Mouse (Mus musculus): ENCODE measurements around the gene 1700067K01Rik.

Gene 1700067K01Rik

DNA sequence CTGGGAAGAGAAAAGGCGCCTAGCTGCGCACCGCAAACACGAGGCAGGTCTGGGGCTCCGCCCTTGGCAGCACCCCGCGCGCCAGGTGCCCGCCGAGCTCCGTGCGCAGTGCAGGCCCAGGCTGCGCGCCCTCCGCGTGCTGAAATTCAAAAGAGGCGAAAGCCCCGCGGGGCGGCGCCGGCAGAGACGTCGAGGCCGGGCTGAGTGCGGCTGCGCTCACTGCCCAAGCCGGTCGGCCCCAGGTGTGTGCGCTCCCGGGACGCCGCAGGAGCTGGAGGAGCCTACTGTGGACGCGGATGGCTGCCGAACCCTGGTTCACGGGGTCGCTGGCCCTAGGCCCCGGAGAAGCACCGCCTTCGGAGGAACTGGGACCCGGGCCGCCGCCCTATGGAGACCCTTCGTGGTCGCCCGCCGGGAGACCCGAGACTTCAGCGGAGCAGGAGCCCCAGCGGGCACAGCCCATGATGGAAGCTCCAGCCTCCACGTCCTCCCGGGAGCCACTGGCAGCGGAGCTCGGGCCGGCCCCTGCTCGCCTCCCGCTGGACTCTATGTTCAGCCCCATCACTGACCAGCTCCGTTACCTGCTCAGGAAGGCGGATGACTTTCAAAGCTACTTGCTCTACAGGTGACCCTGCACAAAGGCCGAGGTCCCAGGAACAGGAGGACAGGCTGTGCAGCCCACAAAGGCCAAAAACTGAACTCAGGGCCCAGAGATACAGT lies at the start of gene 1700067K01Rik:
1700067K01Rik (plus strand) TSS at position 222 of the 720 bp plus-strand sequence.
- DNase-seq (ENCODE audit: low spot score), result no peak

GRCm38 (mm10) chr8:83954749-83955105 lies 46.6 kb upstream of the 1700067K01Rik start:
- DNase-seq (ENCODE audit: low spot score), result no peak

DNA sequence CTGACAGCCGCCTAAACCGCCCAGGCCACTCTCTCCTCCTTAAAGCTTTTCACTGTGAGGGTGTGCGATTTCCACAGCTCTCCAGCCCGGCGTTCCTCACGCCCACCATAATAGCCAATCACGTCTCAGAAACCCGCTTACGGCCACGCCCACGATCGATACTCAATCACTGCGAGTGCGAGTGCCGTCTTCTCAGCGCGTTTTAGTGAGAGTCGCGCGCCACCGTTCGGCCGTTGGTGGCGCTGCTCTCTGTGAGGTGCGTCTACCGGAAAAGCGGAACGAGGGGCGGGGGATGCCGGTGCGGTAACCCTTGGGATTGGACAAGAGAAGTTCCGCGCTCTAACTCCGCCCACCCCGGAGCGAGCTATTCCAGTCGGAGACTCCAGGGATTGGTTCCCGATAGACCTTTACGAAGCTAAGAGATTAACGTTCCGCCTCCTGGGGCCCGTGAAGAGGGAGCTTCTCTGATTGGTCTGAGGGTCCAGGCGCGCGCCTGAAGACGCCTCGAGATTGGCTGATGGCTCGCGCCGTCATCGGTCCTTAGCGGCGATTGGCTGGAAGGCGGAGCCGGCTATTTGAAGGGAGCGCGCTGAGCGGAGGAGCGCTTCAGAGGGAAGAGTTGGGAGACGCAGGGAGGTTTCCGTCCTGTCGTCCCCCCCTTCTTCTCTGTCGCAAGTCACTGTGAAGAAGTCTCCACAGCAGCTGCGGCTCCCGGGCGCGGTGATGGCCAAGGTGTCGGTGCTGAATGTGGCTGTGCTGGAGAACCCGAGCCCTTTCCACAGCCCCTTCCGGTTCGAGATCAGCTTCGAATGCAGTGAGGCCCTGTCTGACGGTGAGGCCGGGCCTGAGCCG lies 46.0 kb upstream of the 1700067K01Rik start, which contains the start of the genes Gm10644 and Asf1b:
Gm10644 (minus strand) TSS at position 100 of the 852 bp plus-strand sequence.
Asf1b (plus strand) TSS at position 402 of the 852 bp plus-strand sequence.
- DNase-seq (ENCODE audit: low spot score), result peak; percentile 99

DNA sequence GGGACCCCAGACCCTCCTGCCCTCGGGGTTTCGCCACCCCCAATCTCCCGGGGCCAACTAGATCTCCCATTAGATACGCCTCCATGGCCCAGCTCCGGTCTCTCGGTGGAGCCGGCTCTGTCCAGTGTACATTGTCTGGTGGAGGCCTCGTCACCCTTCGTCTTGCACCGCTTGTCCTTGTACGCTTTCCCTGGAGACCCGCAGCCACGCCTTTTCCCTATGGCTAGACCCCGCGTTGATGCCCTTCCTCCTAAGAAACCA lies 45.4 kb upstream of the 1700067K01Rik start:
- no peak for DNase-seq (ENCODE audit: low spot score)

- DNase-seq (ENCODE audit: low spot score), result no peak
Observed at GRCm38 (mm10) chr8:83956789-83957188, 44.5 kb upstream of the 1700067K01Rik start.

- DNase-seq (ENCODE audit: low spot score), result peak; percentile 84
Observed at GRCm38 (mm10) chr8:83964015-83964765, 37.1 kb upstream of the 1700067K01Rik start.

GRCm38 (mm10) chr8:83967701-83968100 lies 33.6 kb upstream of the 1700067K01Rik start:
- DNase-seq (ENCODE audit: low spot score), result no peak

DNA sequence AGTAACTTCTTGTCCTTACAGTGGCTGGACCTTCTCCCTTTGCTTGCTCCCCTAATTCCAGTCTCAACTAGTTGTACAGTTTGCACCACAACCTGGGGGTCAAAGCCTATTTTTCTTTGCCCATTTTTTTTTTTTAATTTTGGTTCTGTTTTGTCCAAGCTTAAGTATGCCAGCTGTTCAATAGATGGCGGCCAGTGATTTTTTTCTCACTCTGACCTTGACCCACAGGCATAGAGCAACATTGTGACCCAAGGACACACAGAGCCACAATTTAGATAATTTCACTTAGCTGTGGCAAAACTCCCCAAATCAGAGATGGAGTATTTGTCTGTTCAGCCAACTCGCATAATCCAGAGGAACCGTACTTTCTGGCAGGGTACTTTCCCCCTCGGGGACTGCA lies 30.2 kb upstream of the 1700067K01Rik start:
- no peak for DNase-seq (ENCODE audit: low spot score)

GRCm38 (mm10) chr8:83971661-83972060 lies 29.6 kb upstream of the 1700067K01Rik start:
- no peak for DNase-seq (ENCODE audit: low spot score)

- peak; percentile 99 for DNase-seq (ENCODE audit: low spot score)
Observed at GRCm38 (mm10) chr8:83972150-83973120, 28.9 kb upstream of the 1700067K01Rik start, which contains the start of gene Prkaca. Gene Prkaca, plus strand, starts transcription at chr8:83972993.

- no peak for DNase-seq (ENCODE audit: low spot score)
Observed at GRCm38 (mm10) chr8:83973161-83974031, 27.9 kb upstream of the 1700067K01Rik start.

- DNase-seq (ENCODE audit: low spot score), result peak; percentile 59
Observed at GRCm38 (mm10) chr8:83974521-83974920, 26.8 kb upstream of the 1700067K01Rik start.

GRCm38 (mm10) chr8:83976101-83976630 lies 25.1 kb upstream of the 1700067K01Rik start:
- no peak for DNase-seq (ENCODE audit: low spot score)

GRCm38 (mm10) chr8:83976779-83977350 lies 24.4 kb upstream of the 1700067K01Rik start:
- DNase-seq (ENCODE audit: low spot score), result no peak

DNA sequence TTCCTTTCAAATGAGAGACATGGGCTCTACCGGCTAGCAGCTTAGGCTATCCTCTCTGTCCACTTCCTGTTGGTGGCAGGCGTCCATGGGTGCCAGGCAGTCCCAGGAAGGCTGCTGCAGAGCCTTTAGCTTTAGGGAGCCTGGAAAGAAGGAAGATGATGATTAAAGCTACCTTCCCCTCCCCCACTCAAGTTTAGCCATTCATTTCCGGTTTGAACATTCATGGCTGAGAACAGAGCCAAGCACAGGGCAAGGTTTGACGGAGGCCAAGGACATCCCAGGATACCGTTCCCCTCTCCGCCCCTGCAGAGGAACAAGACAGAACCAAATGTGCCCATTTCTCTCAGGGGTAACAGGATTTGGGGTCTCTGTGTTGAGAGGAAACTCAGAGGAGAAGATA lies 23.7 kb upstream of the 1700067K01Rik start:
- DNase-seq (ENCODE audit: low spot score), result peak; percentile 50

- DNase-seq (ENCODE audit: low spot score), result no peak
Observed at GRCm38 (mm10) chr8:83978200-83978599, 23.1 kb upstream of the 1700067K01Rik start.

DNA sequence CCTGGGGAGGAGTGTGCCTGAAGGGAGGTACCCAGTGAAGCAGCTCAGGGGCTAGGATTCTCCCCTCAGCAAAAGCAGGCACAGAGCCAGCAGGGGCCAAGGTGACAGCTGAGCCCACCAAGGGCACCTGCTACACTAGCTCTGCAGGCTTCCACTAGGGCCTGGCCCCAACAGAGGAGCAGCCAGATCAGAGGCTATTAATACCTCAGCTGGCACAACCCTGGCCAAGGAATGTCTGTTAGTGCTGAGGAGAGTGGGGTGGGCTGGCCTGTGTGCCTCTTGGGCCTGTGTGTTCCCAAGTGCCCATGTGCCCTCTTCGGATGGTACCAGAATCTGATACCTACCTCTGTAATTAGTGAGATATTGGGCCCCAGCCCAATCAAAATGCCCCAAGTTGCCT lies 21.1 kb upstream of the 1700067K01Rik start:
- DNase-seq (ENCODE audit: low spot score), result no peak

GRCm38 (mm10) chr8:83980845-83981244 lies 20.5 kb upstream of the 1700067K01Rik start:
- no peak for DNase-seq (ENCODE audit: low spot score)

DNA sequence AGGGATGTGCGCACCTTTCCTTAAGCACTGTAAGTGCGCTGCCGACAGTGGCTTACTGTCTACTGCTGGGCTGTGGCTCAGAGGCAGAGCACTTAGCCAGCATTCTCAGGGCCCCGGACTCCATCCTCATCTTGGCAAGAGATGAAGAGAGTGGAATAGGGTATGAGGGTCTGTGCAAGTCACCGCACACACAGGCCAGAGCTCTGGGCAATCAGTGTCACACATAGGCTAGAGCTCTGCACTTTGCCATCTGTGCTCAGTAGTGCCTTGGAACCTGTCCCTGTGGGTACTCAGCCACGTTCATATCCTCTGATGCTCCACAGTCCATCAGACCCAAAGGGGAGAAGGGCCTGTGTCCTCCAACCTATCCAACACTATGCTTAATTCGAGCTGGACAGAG lies 19.8 kb upstream of the 1700067K01Rik start:
- DNase-seq (ENCODE audit: low spot score), result no peak

DNA sequence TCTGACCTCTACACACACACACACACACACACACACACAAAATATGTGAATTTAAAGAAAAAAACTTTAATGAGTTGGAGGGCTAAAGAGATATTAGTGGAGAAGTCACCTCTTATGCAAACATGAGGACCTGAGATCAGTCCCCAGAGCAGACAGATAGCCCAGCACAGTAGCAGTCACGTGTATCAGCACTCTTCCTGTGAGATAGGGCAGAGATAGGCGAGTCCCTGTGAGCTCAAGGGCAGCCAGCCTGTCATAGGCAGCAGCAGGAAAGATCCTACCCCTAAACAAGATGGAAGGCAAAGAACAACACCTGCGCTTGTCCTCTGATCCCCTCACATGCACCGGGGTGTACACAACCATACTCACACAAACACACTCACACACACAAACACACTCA lies 18.9 kb upstream of the 1700067K01Rik start:
- DNase-seq (ENCODE audit: low spot score), result no peak

All from lung, postnatal 25 days (tissue).